Mouse (Mus musculus) midbrain, embryonic 12.5 days (tissue): ENCODE data around the gene Gm10644. TPM values are rescaled to one million over a fixed set of nuclear protein-coding genes. Genes with fewer than 3 reads are reported as not detected.

Source experiments
- ATAC-seq: fragments of 200-750 bp; cut with Nextera tagmentation; 2 replicates; pipeline ENCODE4 v1.8.0; 2017; ENCODE audit warnings: low read depth, moderate TSS enrichment, moderate library complexity; ENCODE audit not compliant: low FRiP score
- H3K27ac ChIP-seq: fragments of 300-500 bp; sonication (generic); replicated peaks from 2 replicates; pipeline ENCODE4 v1.5.1; 2016; ENCODE audit warnings: mild to moderate bottlenecking
- H3K27me3 ChIP-seq: fragments of 300-500 bp; sonication (generic); 2 replicates; pipeline ENCODE4 v1.6.1; 2016; ENCODE audit warnings: mild to moderate bottlenecking
- H3K36me3 ChIP-seq: fragments of 300-500 bp; sonication (generic); 2 replicates; pipeline ENCODE4 v1.6.1; 2016
- H3K4me1 ChIP-seq: fragments of 300-500 bp; sonication (generic); 2 replicates; pipeline ENCODE4 v1.6.1; 2016
- H3K4me2 ChIP-seq: fragments of 300-500 bp; sonication (generic); replicated peaks from 2 replicates; pipeline ENCODE4 v1.6.1; 2016; ENCODE audit warnings: mild to moderate bottlenecking, moderate library complexity
- H3K4me3 ChIP-seq: fragments of 300-500 bp; sonication (generic); 2 replicates; pipeline ENCODE4 v1.5.1; 2016; ENCODE audit warnings: mild to moderate bottlenecking
- H3K9ac ChIP-seq: fragments of 300-500 bp; sonication (generic); replicated peaks from 2 replicates; pipeline ENCODE4 v1.6.1; 2016; ENCODE audit warnings: mild to moderate bottlenecking, moderate library complexity
- H3K9me3 ChIP-seq: fragments of 300-500 bp; sonication (generic); 2 replicates; pipeline ENCODE4 v1.6.1; 2016; ENCODE audit warnings: mild to moderate bottlenecking
- WGBS: fragments of 180-500 bp; shearing (Covaris S2); methylation state at CpG from one replicate; pipeline ENCODE4 v1.1.7; 2016; 5-methylcytosine and 5-hydroxymethylcytosine counted together
- polyA plus RNA-seq: library from polyadenylated mRNA; unstranded; fragments of >200 nt; fragmentation: Nextera tagmentation; extraction: Ambion mirVana; gene quantifications from 2 replicates; pipeline ENCODE4 v1.2.1, GENCODE M21; 2016

Gm10644 gene
- polyA plus RNA-seq, 1 experiment from 2014 or later, result 0.88 TPM

GRCm38 (mm10) chr8:83977646-83978045 is 22.6 kb upstream of the Gm10644 start:
- Histone ChIP-seq H3K27ac (0 out of 2 replicates have a peak overlapping the region, but pooled peaks have one; percentile 11), H3K9me3 (no peaks in the 10 kb centered on the region), H3K4me2 (no peak overlapping the region), H3K4me1 (peaks cover 31% of the 10 kb centered on the region), H3K4me3 (no peak overlapping the region), H3K36me3 (peaks cover 28% of the 10 kb centered on the region), H3K27me3 (no peaks in the 10 kb centered on the region), H3K9ac (no peak overlapping the region)
- 76% methylated on average over 6 of the region's 6 CpGs for WGBS
- no peak for ATAC-seq

- ATAC-seq, result no peak
- H3K4me1 ChIP-seq, result peaks cover 34% of the 10 kb centered on the region
- no peak overlapping the region for H3K4me2 ChIP-seq
- H3K27me3 ChIP-seq, result no peaks in the 10 kb centered on the region
- H3K27ac ChIP-seq, result no peak overlapping the region
- no peak overlapping the region for H3K4me3 ChIP-seq
- H3K9me3 ChIP-seq, result no peaks in the 10 kb centered on the region
- 87% methylated on average over 5 of the region's 5 CpGs for WGBS
- H3K9ac ChIP-seq, result 0 out of 2 replicates have a peak overlapping the region, but pooled peaks have one; percentile 6
- peaks cover 20% of the 10 kb centered on the region for H3K36me3 ChIP-seq
These were observed 21.9 kb upstream of the Gm10644 start for GRCm38 (mm10) chr8:83976779-83977350.

GRCm38 (mm10) chr8:83976101-83976630 is 21.2 kb upstream of the Gm10644 start:
- Histone ChIP-seq H3K27me3 (no peaks in the 10 kb centered on the region), H3K4me1 (peaks cover 37% of the 10 kb centered on the region), H3K27ac (no peak overlapping the region), H3K36me3 (peaks cover 13% of the 10 kb centered on the region), H3K4me2 (no peak overlapping the region), H3K9me3 (no peaks in the 10 kb centered on the region), H3K4me3 (no peak overlapping the region), H3K9ac (no peak overlapping the region)
- ATAC-seq, result no peak
- WGBS, result 85% methylated on average over 4 of the region's 4 CpGs

GRCm38 (mm10) chr8:83974521-83974920 is 19.5 kb upstream of the Gm10644 start:
- H3K9ac ChIP-seq, result peak overlapping the region; percentile 37; the same call in 1 of the 2 replicates
- ATAC-seq, result no peak
- WGBS, result 80% methylated on average over 4 of the region's 4 CpGs
- H3K4me2 ChIP-seq, result peak overlapping the region; percentile 98; the same call in 1 of the 2 replicates
- peak overlapping the region; percentile 9; the same call in 1 of the 2 replicates for H3K4me3 ChIP-seq
- H3K36me3 ChIP-seq, result peaks cover 3% of the 10 kb centered on the region
- H3K27me3 ChIP-seq, result no peaks in the 10 kb centered on the region
- peaks cover 37% of the 10 kb centered on the region for H3K4me1 ChIP-seq
- no peak overlapping the region for H3K27ac ChIP-seq
- no peaks in the 10 kb centered on the region for H3K9me3 ChIP-seq

GRCm38 (mm10) chr8:83973161-83974031 is 18.4 kb upstream of the Gm10644 start:
- Histone ChIP-seq H3K9ac (peak overlapping the region; percentile 87), H3K27ac (peak overlapping the region; percentile 77), H3K4me3 (peak overlapping the region; percentile 95), H3K27me3 (no peaks in the 10 kb centered on the region), H3K36me3 (peaks cover 12% of the 10 kb centered on the region), H3K4me1 (peaks cover 37% of the 10 kb centered on the region), H3K9me3 (no peaks in the 10 kb centered on the region), H3K4me2 (peak overlapping the region; percentile 98)
- WGBS, result 3% methylated on average over 37 of the region's 37 CpGs
- ATAC-seq, result no peak; the same call in none of the 2 replicates

GRCm38 (mm10) chr8:83972150-83973120 is 17.4 kb upstream of the Gm10644 start, which contains the start of gene Prkaca:
Prkaca (plus strand) TSS chr8:83972993.
- peak within 1 kb of the TSS; percentile 95 for H3K4me3 ChIP-seq
- peaks cover 22% of the 10 kb centered on the region for H3K36me3 ChIP-seq
- H3K9ac ChIP-seq, result peak within 1 kb of the TSS; percentile 87
- H3K9me3 ChIP-seq, result no peaks in the 10 kb centered on the region
- peak; percentile 100 for ATAC-seq
- peak within 1 kb of the TSS; percentile 90 for H3K27ac ChIP-seq
- peaks cover 29% of the 10 kb centered on the region for H3K4me1 ChIP-seq
- H3K4me2 ChIP-seq, result peak within 1 kb of the TSS; percentile 98
- no peaks in the 10 kb centered on the region for H3K27me3 ChIP-seq
- WGBS, result under 1% methylated on average over 63 of the region's 94 CpGs

GRCm38 (mm10) chr8:83971661-83972060 is 16.7 kb upstream of the Gm10644 start:
- Histone ChIP-seq H3K36me3 (peaks cover 29% of the 10 kb centered on the region), H3K27ac (0 out of 2 replicates have a peak overlapping the region, but pooled peaks have one; percentile 90), H3K4me3 (peak overlapping the region; percentile 95; the same call in 1 of the 2 replicates), H3K4me1 (peaks cover 22% of the 10 kb centered on the region), H3K9ac (0 out of 2 replicates have a peak overlapping the region, but pooled peaks have one; percentile 86), H3K27me3 (no peaks in the 10 kb centered on the region), H3K9me3 (no peaks in the 10 kb centered on the region), H3K4me2 (peak overlapping the region; percentile 80)
- WGBS, result 71% methylated on average over 6 of the region's 6 CpGs
- no peak for ATAC-seq

- H3K4me3 ChIP-seq, result no peak overlapping the region
- no peaks in the 10 kb centered on the region for H3K9me3 ChIP-seq
- ATAC-seq, result no peak
- H3K36me3 ChIP-seq, result peaks cover 30% of the 10 kb centered on the region
- H3K4me2 ChIP-seq, result no peak overlapping the region
- H3K27ac ChIP-seq, result no peak overlapping the region
- WGBS, result 85% methylated on average over 4 of the region's 4 CpGs
- peaks cover 22% of the 10 kb centered on the region for H3K4me1 ChIP-seq
- no peak overlapping the region for H3K9ac ChIP-seq
- no peaks in the 10 kb centered on the region for H3K27me3 ChIP-seq
These were observed 16.1 kb upstream of the Gm10644 start for GRCm38 (mm10) chr8:83971121-83971520.

- WGBS, result 98% methylated on average over 7 of the region's 7 CpGs
- H3K27me3 ChIP-seq, result no peaks in the 10 kb centered on the region
- no peak overlapping the region for H3K4me3 ChIP-seq
- no peak for ATAC-seq
- peaks cover 37% of the 10 kb centered on the region for H3K36me3 ChIP-seq
- no peak overlapping the region for H3K27ac ChIP-seq
- no peaks in the 10 kb centered on the region for H3K9me3 ChIP-seq
- no peak overlapping the region for H3K9ac ChIP-seq
- H3K4me2 ChIP-seq, result no peak overlapping the region
- peaks cover 6% of the 10 kb centered on the region; the same call in 1 of the 2 replicates for H3K4me1 ChIP-seq
These were observed 12.7 kb upstream of the Gm10644 start for GRCm38 (mm10) chr8:83967701-83968100.

- no peak overlapping the region for H3K9ac ChIP-seq
- H3K36me3 ChIP-seq, result peaks cover 31% of the 10 kb centered on the region
- no peaks in the 10 kb centered on the region for H3K27me3 ChIP-seq
- no peak overlapping the region for H3K4me2 ChIP-seq
- no peak for ATAC-seq
- H3K9me3 ChIP-seq, result no peaks in the 10 kb centered on the region
- no peak overlapping the region for H3K4me3 ChIP-seq
- no peaks in the 10 kb centered on the region for H3K4me1 ChIP-seq
- WGBS, result 94% methylated on average over 5 of the region's 5 CpGs
- no peak overlapping the region for H3K27ac ChIP-seq
These were observed 9.2 kb upstream of the Gm10644 start for GRCm38 (mm10) chr8:83964015-83964765.
